20 mouse cellular contexts compared by ENCODE assay signal in genomic region chr1:152808392-152808680, GRCm38 (mm10). TPM values are rescaled to one million over a fixed set of nuclear protein-coding genes. Genes with fewer than 3 reads are reported as not detected.
A peak's percentile ranks its signal among the peaks of the same experiment; 100 is the strongest.
DNase-seq lines count a peak whose midpoint lies in the region; ATAC-seq and TF ChIP-seq lines count a peak whose summit lies in the region.
"Had no signal": no experiment of that assay in that cellular context is flagged by ENCODE, and none has a peak within 500 bp of the region (broad histone marks: within the 10 kb centered on the region; RNA-seq: fewer than 3 reads in every experiment).

No protein-coding gene starts in this region.

- no peak for TF ChIP-seq CTCF in bone marrow macrophage, adult 2 months (IDR thresholded peaks at IDR 0.05; ENCODE audit: low read depth, low read length)

- H3K9me3 ChIP-seq in heart, embryonic 16.5 days (replicated peaks; ENCODE audit: control insufficient read depth, low read length): no peaks in the 10 kb centered on the region
- H3K9me3 ChIP-seq in liver, embryonic 12.5 days (replicated peaks): no peaks in the 10 kb centered on the region
- H3K9me3 ChIP-seq: neural tube, embryonic 12.5 days had no signal

- ATAC-seq in heart, embryonic 16.5 days (replicated peaks; ENCODE audit: extremely low read depth, insufficient read depth, low FRiP score): no peak
- ATAC-seq in liver, embryonic 12.5 days: no peak
- ATAC-seq: inflammation-experienced regulatory T-cells, adult 6 months had no signal

- H3K27me3 ChIP-seq in heart, embryonic 16.5 days (ENCODE audit: control insufficient read depth, insufficient read depth, low read length): no peaks in the 10 kb centered on the region
- 0 out of 2 replicates have a peak, but pooled peaks cover 4% of the 10 kb centered on the region for H3K27me3 ChIP-seq in liver, embryonic 12.5 days (replicated peaks)
- H3K27me3 ChIP-seq: neural tube, embryonic 12.5 days had no signal

- no peak for DNase-seq in heart, postnatal 14 days
- DNase-seq in 416B (ENCODE audit: low read depth): peak; percentile 66
- no peak for DNase-seq in ovary, adult 18-20 months (ENCODE audit: low spot score)
- DNase-seq in frontal cortex, adult 2 months (ENCODE audit: extremely low spot score in 1 of 2, low spot score in 1 of 2): no peak
- DNase-seq in B cell, adult 2 months: no peak
- DNase-seq: cerebellum, adult 8-10 months; heart, postnatal 36 days; lung, postnatal 36 days; thymus, adult 2 months had no signal

- H3K4me3 ChIP-seq in heart, embryonic 16.5 days (ENCODE audit: low read length): peak overlapping the region; percentile 11; the same call in 1 of the 2 replicates
- peak overlapping the region; percentile 81 for H3K4me3 ChIP-seq in bone marrow macrophage, adult 2 months (ENCODE audit: insufficient read depth, low read length)
- peak overlapping the region; percentile 35 for H3K4me3 ChIP-seq in liver, embryonic 12.5 days
- H3K4me3 ChIP-seq: layer of hippocampus, adult 2 months; neural tube, embryonic 12.5 days had no signal

- intact Hi-C loops in heart, postnatal 14 days (cut with DNase I): no loop called here

- 0 out of 2 replicates have a peak overlapping the region, but pooled peaks have one; percentile 20 for H3K4me2 ChIP-seq in heart, embryonic 16.5 days (ENCODE audit: low read depth, low read length)
- peak overlapping the region; percentile 47 for H3K4me2 ChIP-seq in liver, embryonic 12.5 days
- H3K4me2 ChIP-seq: neural tube, embryonic 12.5 days had no signal

- no peaks in the 10 kb centered on the region for H3K4me1 ChIP-seq in heart, embryonic 16.5 days (ENCODE audit: control insufficient read depth, insufficient read depth, low read length)
- H3K4me1 ChIP-seq in bone marrow macrophage, adult 2 months (ENCODE audit: control insufficient read depth, insufficient read depth, low read length): peaks cover 47% of the 10 kb centered on the region
- peaks cover 9% of the 10 kb centered on the region for H3K4me1 ChIP-seq in liver, embryonic 12.5 days

- H3K36me3 ChIP-seq in heart, embryonic 16.5 days (ENCODE audit: control insufficient read depth, insufficient read depth): no peaks in the 10 kb centered on the region
- H3K36me3 ChIP-seq in liver, embryonic 12.5 days: no peaks in the 10 kb centered on the region
- H3K36me3 ChIP-seq: neural tube, embryonic 12.5 days had no signal

- no peak overlapping the region for H3K9ac ChIP-seq in heart, embryonic 16.5 days (ENCODE audit: low read length)
- H3K9ac ChIP-seq in liver, embryonic 12.5 days: no peak overlapping the region
- H3K9ac ChIP-seq: neural tube, embryonic 12.5 days had no signal

- H3K27ac ChIP-seq in heart, embryonic 16.5 days (ENCODE audit: low read length): no peak overlapping the region
- peak overlapping the region; percentile 89 for H3K27ac ChIP-seq in bone marrow macrophage, adult 2 months (ENCODE audit: insufficient read depth, low read depth, low read length)
- H3K27ac ChIP-seq in liver, embryonic 12.5 days: peak overlapping the region; percentile 58
- H3K27ac ChIP-seq: layer of hippocampus, adult 2 months; neural tube, embryonic 12.5 days had no signal

- no peak for TF ChIP-seq POLR2A in bone marrow macrophage, adult 2 months (IDR thresholded peaks at IDR 0.05; ENCODE audit: borderline replicate concordance, low read depth, low read length)

- 87% methylated on average over 2 of the region's 2 CpGs for WGBS in heart, embryonic 16.5 days
- WGBS in liver, embryonic 12.5 days (ENCODE audit: insufficient replicate concordance): 56% methylated on average over 2 of the region's 2 CpGs

RNA-seq across cellular contexts. Expression of gene Ncf2, which starts 8.3 kb away (rescaled TPM):
- polyA plus RNA-seq in heart, embryonic 16.5 days (2015; fragmentation: Nextera tagmentation; extraction: Ambion mirVana): 4.0 and 6.1 TPM in 2 replicates
- 1 to 10 TPM; 3.9 to 5.1 TPM for total RNA-seq in heart, postnatal 14 days (2021)
- 268 and 316 TPM in 2 replicates for polyA plus RNA-seq in bone marrow macrophage, adult 2 months (2012; ENCODE audit: insufficient read depth, insufficient read length, missing spikeins)
- polyA plus RNA-seq in liver, embryonic 12.5 days (2016; fragmentation: Nextera tagmentation; extraction: Ambion mirVana): 9.5 and 11.1 TPM in 2 replicates
- polyA plus RNA-seq in frontal cortex, adult 2 months (2012; rRNA removed): 4.8 and 6.6 TPM in 2 replicates

RNA-seq across cellular contexts. Expression of gene Arpc5, which starts 42.0 kb away (rescaled TPM):
- polyA plus RNA-seq in heart, embryonic 16.5 days (2015; fragmentation: Nextera tagmentation; extraction: Ambion mirVana): 196 and 229 TPM in 2 replicates
- total RNA-seq in heart, postnatal 14 days (2021): 10 to 100 TPM; 53.0 to 57.9 TPM
- 562 and 626 TPM in 2 replicates for polyA plus RNA-seq in bone marrow macrophage, adult 2 months (2012; ENCODE audit: insufficient read depth, insufficient read length, missing spikeins)
- polyA plus RNA-seq in liver, embryonic 12.5 days (2016; fragmentation: Nextera tagmentation; extraction: Ambion mirVana): 188 and 197 TPM in 2 replicates
- 93.2 and 107 TPM in 2 replicates for polyA plus RNA-seq in frontal cortex, adult 2 months (2012; rRNA removed)

RNA-seq across cellular contexts. Expression of gene Rgl1, which starts 42.2 kb away (rescaled TPM):
- 60.1 and 61.0 TPM in 2 replicates for polyA plus RNA-seq in heart, embryonic 16.5 days (2015; fragmentation: Nextera tagmentation; extraction: Ambion mirVana)
- total RNA-seq in heart, postnatal 14 days (2021): 10 to 100 TPM; 51.7 to 51.8 TPM
- 9.7 and 11.9 TPM in 2 replicates for polyA plus RNA-seq in bone marrow macrophage, adult 2 months (2012; ENCODE audit: insufficient read depth, insufficient read length, missing spikeins)
- 12.5 and 15.6 TPM in 2 replicates for polyA plus RNA-seq in liver, embryonic 12.5 days (2016; fragmentation: Nextera tagmentation; extraction: Ambion mirVana)
- 60.8 and 63.0 TPM in 2 replicates for polyA plus RNA-seq in frontal cortex, adult 2 months (2012; rRNA removed)

RNA-seq across cellular contexts. Expression of gene Apobec4, which starts 58.0 kb away (rescaled TPM):
- polyA plus RNA-seq in heart, embryonic 16.5 days (2015; fragmentation: Nextera tagmentation; extraction: Ambion mirVana): not detected in 2 replicates
- total RNA-seq in heart, postnatal 14 days (2021): not detected
- polyA plus RNA-seq in bone marrow macrophage, adult 2 months (2012; ENCODE audit: insufficient read depth, insufficient read length, missing spikeins): not detected in 2 replicates
- polyA plus RNA-seq in liver, embryonic 12.5 days (2016; fragmentation: Nextera tagmentation; extraction: Ambion mirVana): not detected in 2 replicates
- not detected in 2 replicates for polyA plus RNA-seq in frontal cortex, adult 2 months (2012; rRNA removed)
- total RNA-seq: granulocyte monocyte progenitor cell, adult 5-6 weeks; heart, postnatal 36 days; layer of hippocampus, adult 2 months; left cerebral cortex, adult 8-10 months; midbrain, postnatal 0 days had no signal
- polyA plus RNA-seq: brain, embryonic 14.5 days; inflammation-experienced regulatory T-cells, adult 6 months; limb, embryonic 14.5 days; midbrain, postnatal 0 days; neural tube, embryonic 12.5 days; thymus, adult 2 months had no signal

Comparison
In these comparisons a context has a peak if more than half of its experiments do, and no peak if none do; other contexts are left out.
1. H3K4me3 ChIP-seq: peak in every context shown above with its lines; median percentile 81 in bone marrow macrophage, adult 2 months; 35 in liver, embryonic 12.5 days; 11 in heart, embryonic 16.5 days.
2. RNA of gene Ncf2, which starts 8.3 kb away (polyA plus RNA-seq): 268 to 316 TPM in bone marrow macrophage, adult 2 months; 9.5 to 11.1 TPM in liver, embryonic 12.5 days, 4.8 to 6.6 TPM in frontal cortex, adult 2 months and 4.0 to 6.1 TPM in heart, embryonic 16.5 days; every median in the first group is over 10 times any median in the second.